Mouse (Mus musculus) embryonic fibroblast, embryonic 13.5 days (primary cell): ENCODE measurements around the gene Dnmt1.

ENCODE experiments used
- CTCF ChIP-seq: IDR thresholded peaks from 2 replicates; pipeline ENCODE4 v1.5.1; 2011; ENCODE audit warnings: mild to moderate bottlenecking, control low read depth, low read length, moderate library complexity, borderline replicate concordance; ENCODE audit not compliant: insufficient read depth
- POLR2A ChIP-seq: IDR thresholded peaks from 2 replicates; pipeline ENCODE4 v1.6.1; 2011; ENCODE audit warnings: low read depth, mild to moderate bottlenecking, control low read depth, low read length, moderate library complexity

DNA sequence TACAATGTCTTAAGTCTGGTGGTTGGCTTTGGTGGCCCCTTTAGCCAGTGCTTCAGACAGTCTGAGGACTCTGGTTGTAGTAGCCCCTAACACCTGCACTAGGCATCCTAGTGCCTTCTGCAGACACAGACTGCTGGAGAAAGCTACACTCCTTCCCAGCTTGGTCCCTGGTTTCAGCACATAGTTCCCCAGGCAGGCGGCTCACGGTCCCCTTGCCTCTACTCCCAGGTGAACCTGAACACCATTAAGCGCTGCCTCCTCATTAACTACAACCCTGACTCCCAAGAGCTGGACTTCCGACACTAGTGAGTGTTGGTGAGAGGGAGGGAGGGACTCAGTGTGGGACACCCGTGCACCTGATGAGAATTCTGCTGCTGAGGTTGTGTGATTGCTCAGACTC lies 69.3 kb downstream of the Dnmt1 start:
- TF ChIP-seq CTCF: no peak
- TF ChIP-seq POLR2A: no peak
